Mouse (Mus musculus): ENCODE data around the gene Pip4k2c. TPM values are rescaled to one million over a fixed set of nuclear protein-coding genes. Genes with fewer than 3 reads are reported as not detected.

The Pip4k2c gene
- polyA plus RNA-seq, 1 experiment from 2014 or later: 21.0 TPM

DNA sequence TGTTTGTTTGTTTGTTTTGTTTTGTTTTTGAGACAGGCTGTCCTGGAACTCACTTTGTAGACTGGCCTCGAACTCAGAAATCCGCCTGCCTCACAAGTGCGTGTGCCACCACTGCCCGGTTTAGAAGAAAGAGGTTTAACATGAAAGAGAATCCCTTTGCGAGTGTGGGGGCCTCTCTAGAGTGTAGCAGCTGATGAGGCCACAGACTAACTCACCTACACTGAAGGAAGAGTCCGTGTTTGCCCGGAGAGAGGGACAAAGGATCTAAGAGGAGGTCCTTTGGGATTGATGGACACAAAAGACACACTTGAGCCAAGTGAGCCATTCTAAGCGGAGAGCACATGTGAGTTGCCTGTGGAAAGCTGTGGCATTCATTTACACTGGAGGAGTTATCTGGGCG lies 34.1 kb downstream of the Pip4k2c start:
- H3K4me2 ChIP-seq: peak overlapping the region; percentile 62
- DNase-seq: no peak
- peak overlapping the region; percentile 27; the same call in 1 of the 2 replicates for H3K4me3 ChIP-seq (ENCODE audit: low read depth, low read length)
- no peak overlapping the region for H3K27ac ChIP-seq (ENCODE audit: low read depth)
- peaks cover 47% of the 10 kb centered on the region for H3K27me3 ChIP-seq (ENCODE audit: insufficient read depth, low read length)
- peaks cover 9% of the 10 kb centered on the region for H3K4me1 ChIP-seq (ENCODE audit: insufficient read depth)
- WGBS: 14% methylated on average over 9 of the region's 9 CpGs
- ATAC-seq (ENCODE audit: insufficient read depth): no peak
- no peaks in the 10 kb centered on the region for H3K36me3 ChIP-seq (ENCODE audit: insufficient read depth)
- no peaks in the 10 kb centered on the region for H3K9me3 ChIP-seq (ENCODE audit: low read depth, low read length)
- no peak overlapping the region for H3K9ac ChIP-seq
- TF ChIP-seq CTCF (IDR thresholded peaks at IDR 0.05; ENCODE audit: low read depth): no peak

DNA sequence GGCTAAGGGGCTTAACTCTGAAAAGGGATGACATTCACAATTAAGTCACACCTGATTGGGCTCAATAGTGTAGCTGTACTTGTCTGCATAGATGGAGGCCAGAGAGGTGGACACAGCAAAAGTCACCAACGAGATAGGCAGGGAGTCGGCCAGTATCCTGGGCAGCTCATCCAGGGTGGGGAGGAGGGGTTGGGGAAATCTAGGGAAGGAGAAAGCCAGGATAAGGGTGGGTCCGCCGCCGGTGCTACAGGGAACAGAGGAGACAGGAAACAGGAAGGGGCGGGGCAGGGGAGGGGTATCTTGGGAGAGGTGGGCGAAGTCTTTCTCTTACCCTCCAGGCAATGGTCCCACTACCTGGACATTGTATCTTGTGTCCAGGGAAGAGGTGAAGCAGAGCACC lies 34.6 kb downstream of the Pip4k2c start:
- H3K27me3 ChIP-seq (ENCODE audit: insufficient read depth, low read length): peaks cover 47% of the 10 kb centered on the region
- H3K4me3 ChIP-seq (ENCODE audit: low read depth, low read length): no peak overlapping the region
- H3K4me1 ChIP-seq (ENCODE audit: insufficient read depth): peaks cover 9% of the 10 kb centered on the region
- ATAC-seq (ENCODE audit: insufficient read depth) (no peak), DNase-seq (no peak)
- H3K27ac ChIP-seq (ENCODE audit: low read depth): no peak overlapping the region
- no peak overlapping the region for H3K9ac ChIP-seq
- no peaks in the 10 kb centered on the region for H3K9me3 ChIP-seq (ENCODE audit: low read depth, low read length)
- 7% methylated on average over 7 of the region's 7 CpGs for WGBS
- H3K4me2 ChIP-seq: no peak overlapping the region
- no peak for TF ChIP-seq CTCF (IDR thresholded peaks at IDR 0.05; ENCODE audit: low read depth)
- H3K36me3 ChIP-seq (ENCODE audit: insufficient read depth): no peaks in the 10 kb centered on the region

DNA sequence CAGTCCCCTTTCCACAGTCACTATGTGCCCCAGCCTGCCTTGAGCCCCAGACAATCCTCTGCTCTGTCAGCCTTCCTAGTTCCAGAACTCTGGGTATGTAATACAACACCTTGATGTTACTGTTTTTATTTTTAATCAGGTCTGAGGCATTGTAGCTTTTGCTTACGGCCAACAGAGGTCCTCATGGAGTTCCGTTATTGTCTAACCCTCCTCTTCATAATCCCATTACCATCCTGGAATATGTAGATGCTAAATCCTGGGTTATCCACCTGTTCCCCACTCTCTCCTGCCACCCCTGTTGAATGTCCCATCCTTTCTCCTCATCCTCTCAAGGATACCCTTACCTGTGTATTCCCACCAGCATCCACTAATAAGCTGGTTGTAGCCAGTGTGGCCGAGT lies 35.2 kb downstream of the Pip4k2c start:
- Histone ChIP-seq H3K9me3 (ENCODE audit: low read depth, low read length) (no peaks in the 10 kb centered on the region), H3K27me3 (ENCODE audit: insufficient read depth, low read length) (peaks cover 51% of the 10 kb centered on the region), H3K27ac (ENCODE audit: low read depth) (no peak overlapping the region), H3K36me3 (ENCODE audit: insufficient read depth) (no peaks in the 10 kb centered on the region), H3K4me1 (ENCODE audit: insufficient read depth) (peaks cover 9% of the 10 kb centered on the region), H3K4me3 (ENCODE audit: low read depth, low read length) (no peak overlapping the region), H3K9ac (no peak overlapping the region), H3K4me2 (no peak overlapping the region)
- no peak for DNase-seq
- no peak for ATAC-seq (ENCODE audit: insufficient read depth)
- no peak for TF ChIP-seq CTCF (IDR thresholded peaks at IDR 0.05; ENCODE audit: low read depth)
- 39% methylated on average over 3 of the region's 3 CpGs for WGBS

DNA sequence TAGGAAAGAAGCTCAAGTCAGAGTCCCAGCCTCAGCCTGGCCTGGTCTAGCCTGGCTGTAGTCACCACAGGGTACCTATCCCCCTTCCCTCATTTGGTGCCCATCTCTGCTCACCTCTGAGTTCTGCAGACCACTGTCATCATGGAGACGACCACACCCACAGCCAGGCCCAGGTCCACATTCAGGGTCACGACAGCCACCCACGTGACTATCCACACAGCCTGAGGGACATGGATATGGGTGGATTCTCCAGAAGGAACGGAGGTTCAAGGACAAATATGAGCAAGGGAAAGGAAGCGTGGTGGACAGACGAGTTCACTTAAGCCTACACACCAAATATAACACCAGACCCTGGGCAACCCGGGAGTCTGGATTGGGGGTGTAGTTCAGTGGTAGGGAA lies 37.2 kb downstream of the Pip4k2c start:
- Histone ChIP-seq H3K4me2 (no peak overlapping the region), H3K9ac (no peak overlapping the region), H3K27me3 (ENCODE audit: insufficient read depth, low read length) (peaks cover 49% of the 10 kb centered on the region), H3K27ac (ENCODE audit: low read depth) (no peak overlapping the region), H3K4me3 (ENCODE audit: low read depth, low read length) (no peak overlapping the region), H3K9me3 (ENCODE audit: low read depth, low read length) (no peaks in the 10 kb centered on the region), H3K36me3 (ENCODE audit: insufficient read depth) (no peaks in the 10 kb centered on the region), H3K4me1 (ENCODE audit: insufficient read depth) (peaks cover 12% of the 10 kb centered on the region)
- WGBS: 84% methylated on average over 7 of the region's 7 CpGs
- DNase-seq (no peak), ATAC-seq (ENCODE audit: insufficient read depth) (no peak)
- TF ChIP-seq CTCF (IDR thresholded peaks at IDR 0.05; ENCODE audit: low read depth): no peak

DNA sequence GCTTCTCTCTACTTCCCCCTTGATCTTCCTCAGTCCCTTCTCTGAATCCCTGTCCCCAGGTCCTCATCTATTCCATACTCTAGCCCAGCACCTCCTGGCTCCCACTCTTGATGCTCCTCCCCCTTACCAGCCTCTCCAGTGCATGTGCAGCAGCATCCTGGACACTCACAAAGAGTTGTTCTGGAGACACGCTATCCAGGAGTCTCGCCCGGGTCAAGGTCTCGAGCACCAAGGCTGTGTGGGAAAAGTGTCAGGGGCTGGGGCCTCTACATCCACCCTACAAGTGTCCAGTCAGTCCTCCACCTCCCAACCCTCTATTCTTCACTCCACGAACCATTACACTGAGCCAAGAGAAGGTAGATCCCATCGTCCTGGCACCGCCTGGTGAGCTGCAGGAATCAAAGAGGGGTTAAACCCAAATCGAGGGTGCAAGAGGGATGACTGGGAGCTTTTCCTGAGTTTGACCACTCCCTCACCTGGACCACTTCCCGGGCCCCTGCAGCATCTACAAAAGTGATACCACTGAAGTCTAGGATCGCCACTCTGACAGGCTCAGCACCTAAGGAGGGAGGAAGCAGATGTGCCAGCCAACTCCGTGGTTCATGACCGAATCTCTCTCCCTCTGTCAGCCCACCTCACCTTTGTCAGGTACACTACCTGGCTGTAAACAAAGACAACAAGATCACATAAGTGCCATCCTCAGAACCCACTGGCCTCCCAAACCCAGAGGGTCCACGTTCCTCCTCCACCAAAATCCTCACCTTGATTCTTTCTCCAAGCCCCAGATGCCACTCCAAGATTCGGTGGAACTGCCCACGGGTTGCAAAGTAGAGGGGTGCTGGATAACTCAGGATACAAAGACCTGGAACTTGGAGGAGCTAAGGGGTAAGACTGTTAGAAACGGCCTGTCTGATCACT lies 38.0 kb downstream of the Pip4k2c start:
- Histone ChIP-seq H3K4me1 (ENCODE audit: insufficient read depth) (peaks cover 12% of the 10 kb centered on the region), H3K27ac (ENCODE audit: low read depth) (no peak overlapping the region), H3K4me3 (ENCODE audit: low read depth, low read length) (no peak overlapping the region), H3K36me3 (ENCODE audit: insufficient read depth) (no peaks in the 10 kb centered on the region), H3K9me3 (ENCODE audit: low read depth, low read length) (no peaks in the 10 kb centered on the region), H3K9ac (no peak overlapping the region), H3K4me2 (no peak overlapping the region), H3K27me3 (ENCODE audit: insufficient read depth, low read length) (peaks cover 49% of the 10 kb centered on the region)
- WGBS: 72% methylated on average over 16 of the region's 16 CpGs
- no peak for TF ChIP-seq CTCF (IDR thresholded peaks at IDR 0.05; ENCODE audit: low read depth)
- DNase-seq: no peak
- no peak for ATAC-seq (ENCODE audit: insufficient read depth)

DNA sequence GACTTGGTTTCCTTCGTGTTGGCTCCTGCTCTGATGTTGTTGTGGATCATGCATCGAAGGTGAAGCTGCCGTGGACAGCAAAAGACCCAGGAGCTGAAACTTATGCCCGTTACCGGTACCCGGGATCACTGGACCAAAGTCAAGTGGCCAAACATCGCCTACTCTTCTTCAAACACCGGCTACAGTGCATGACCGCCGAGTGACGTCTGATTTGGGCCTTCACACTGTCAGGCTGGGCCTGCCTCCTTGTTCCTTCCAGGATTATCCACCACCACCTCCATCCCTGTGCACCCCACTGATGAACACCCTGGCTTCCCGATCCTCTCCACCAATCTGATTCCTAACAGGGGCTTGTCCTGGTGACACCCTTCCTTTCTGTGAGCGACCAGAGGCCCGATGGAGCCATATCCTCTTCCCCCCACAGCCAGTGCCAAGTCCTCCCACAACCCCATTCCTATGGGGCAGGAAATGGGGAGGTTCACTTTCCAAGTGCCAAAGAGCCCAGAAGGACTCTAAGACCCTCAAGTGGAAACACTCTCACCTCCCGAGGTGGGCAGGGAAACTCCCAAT lies 39.7 kb downstream of the Pip4k2c start:
- TF ChIP-seq CTCF (IDR thresholded peaks at IDR 0.05; ENCODE audit: low read depth): no peak
- H3K27ac ChIP-seq (ENCODE audit: low read depth): no peak overlapping the region
- H3K36me3 ChIP-seq (ENCODE audit: insufficient read depth): no peaks in the 10 kb centered on the region
- no peak for ATAC-seq (ENCODE audit: insufficient read depth)
- peaks cover 47% of the 10 kb centered on the region for H3K27me3 ChIP-seq (ENCODE audit: insufficient read depth, low read length)
- DNase-seq: no peak
- H3K4me3 ChIP-seq (ENCODE audit: low read depth, low read length): no peak overlapping the region
- H3K9ac ChIP-seq: no peak overlapping the region
- 80% methylated on average over 15 of the region's 15 CpGs for WGBS
- H3K4me1 ChIP-seq (ENCODE audit: insufficient read depth): peaks cover 7% of the 10 kb centered on the region; the same call in 1 of the 2 replicates
- no peak overlapping the region for H3K4me2 ChIP-seq
- H3K9me3 ChIP-seq (ENCODE audit: low read depth, low read length): no peaks in the 10 kb centered on the region

DNA sequence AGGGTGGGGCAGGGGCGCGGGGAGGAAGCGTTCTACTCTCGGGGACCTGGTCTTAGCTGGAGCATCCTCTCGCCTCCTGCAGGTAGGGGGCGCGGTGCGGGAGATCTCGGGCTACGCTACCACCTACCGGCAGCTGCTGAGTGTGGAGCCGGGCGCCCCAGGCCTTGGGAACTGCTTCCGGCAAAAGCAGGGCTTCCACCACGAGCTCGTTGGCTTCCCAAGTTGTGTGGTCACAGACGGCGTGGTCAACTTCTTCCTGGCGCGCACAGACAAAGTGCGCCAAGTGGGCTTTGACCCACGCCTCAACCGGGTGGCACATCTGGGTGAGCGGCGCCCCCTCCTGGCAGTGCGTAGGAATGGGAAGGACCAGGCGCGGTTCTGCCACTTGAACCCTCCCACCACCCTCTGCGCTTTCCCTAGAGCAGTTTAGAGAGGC lies 40.5 kb downstream of the Pip4k2c start:
- H3K4me2 ChIP-seq: peak overlapping the region; percentile 69
- H3K27ac ChIP-seq (ENCODE audit: low read depth): no peak overlapping the region
- peak; percentile 81 for DNase-seq
- H3K27me3 ChIP-seq (ENCODE audit: insufficient read depth, low read length): peaks cover 54% of the 10 kb centered on the region
- no peaks in the 10 kb centered on the region for H3K9me3 ChIP-seq (ENCODE audit: low read depth, low read length)
- peak overlapping the region; percentile 3 for H3K9ac ChIP-seq
- peak; percentile 75 for ATAC-seq (ENCODE audit: insufficient read depth)
- WGBS: under 1% methylated on average over 29 of the region's 29 CpGs
- H3K4me3 ChIP-seq (ENCODE audit: low read depth, low read length): peak overlapping the region; percentile 34
- no peaks in the 10 kb centered on the region for H3K36me3 ChIP-seq (ENCODE audit: insufficient read depth)
- H3K4me1 ChIP-seq (ENCODE audit: insufficient read depth): peaks cover 9% of the 10 kb centered on the region; the same call in 1 of the 2 replicates
- TF ChIP-seq CTCF (IDR thresholded peaks at IDR 0.05; ENCODE audit: low read depth): peak; percentile 90
